Mouse (Mus musculus) heart, adult 2 months (tissue): ENCODE data around the gene Fhl2.

Experiments
- CTCF ChIP-seq: fragments of 200-600 bp; IDR thresholded peaks from 2 replicates; pipeline ENCODE4 v1.8.1; 2022; ENCODE audit warnings: antibody characterized with exemption, mild to moderate bottlenecking, moderate library complexity
- EP300 ChIP-seq: fragments of 200-500 bp; IDR thresholded peaks from 2 replicates; pipeline ENCODE4 v1.6.1; 2011; ENCODE audit warnings: low read depth, low read length, control low read depth; ENCODE audit not compliant: insufficient read depth

GRCm38 (mm10) chr1:43142849-43143248 lies 53.9 kb downstream of the Fhl2 start:
- no peak for TF ChIP-seq CTCF
- TF ChIP-seq EP300 = no peak
